Mouse (Mus musculus): ENCODE results near the gene Hoxa11. TPM values are rescaled to one million over a fixed set of nuclear protein-coding genes. Genes with fewer than 3 reads are reported as not detected.

Hoxa11 gene
- polyA plus RNA-seq, 1 experiment: not detected

GRCm38 (mm10) chr6:52212556-52213118, 33.0 kb downstream of the Hoxa11 start:
- no peak for DNase-seq
- WGBS: 3% methylated on average over 22 of the region's 22 CpGs
- no peaks in the 10 kb centered on the region for H3K4me1 ChIP-seq (ENCODE audit: control insufficient read depth, insufficient read depth, low read length)
- H3K4me3 ChIP-seq (replicated peaks; ENCODE audit: insufficient read depth, low read depth, low read length): no peak overlapping the region
- peaks cover 14% of the 10 kb centered on the region; the same call in 1 of the 2 replicates for H3K27me3 ChIP-seq (ENCODE audit: control insufficient read depth, insufficient read depth, low read length)
- no peak overlapping the region for H3K27ac ChIP-seq (ENCODE audit: insufficient read depth, low read length)
- no peak for TF ChIP-seq POLR2A (IDR thresholded peaks at IDR 0.05; ENCODE audit: borderline replicate concordance, insufficient read depth, low read length)
- no peak for TF ChIP-seq CTCF (IDR thresholded peaks at IDR 0.05; ENCODE audit: borderline replicate concordance, insufficient read depth, low read depth, low read length)

DNA sequence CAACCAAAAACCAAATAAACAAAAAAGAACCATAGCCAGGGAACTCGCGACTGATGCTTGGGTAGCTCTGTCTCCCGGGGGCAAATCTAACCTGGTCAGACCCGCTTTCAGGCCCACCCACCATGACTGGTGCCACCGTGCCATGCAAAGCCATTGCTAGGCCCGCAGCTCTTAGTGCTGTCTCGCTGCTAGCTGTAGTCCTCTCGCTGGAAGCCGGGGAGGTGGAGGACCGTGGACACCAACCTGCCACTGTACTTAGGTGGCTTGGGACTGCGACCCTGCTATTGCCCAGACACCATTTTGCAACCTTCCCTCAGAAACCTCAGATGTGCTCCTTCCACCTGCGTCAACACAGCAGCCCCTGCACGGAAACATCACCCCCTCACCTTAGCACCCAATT, 33.6 kb downstream of the Hoxa11 start:
- H3K27ac ChIP-seq (ENCODE audit: insufficient read depth, low read length): no peak overlapping the region
- H3K4me3 ChIP-seq (replicated peaks; ENCODE audit: insufficient read depth, low read depth, low read length): no peak overlapping the region
- H3K27me3 ChIP-seq (ENCODE audit: control insufficient read depth, insufficient read depth, low read length): peaks cover 15% of the 10 kb centered on the region; the same call in 1 of the 2 replicates
- 6% methylated on average over 13 of the region's 13 CpGs for WGBS
- TF ChIP-seq POLR2A (IDR thresholded peaks at IDR 0.05; ENCODE audit: borderline replicate concordance, insufficient read depth, low read length) (no peak), CTCF (IDR thresholded peaks at IDR 0.05; ENCODE audit: borderline replicate concordance, insufficient read depth, low read depth, low read length) (no peak)
- no peaks in the 10 kb centered on the region for H3K4me1 ChIP-seq (ENCODE audit: control insufficient read depth, insufficient read depth, low read length)
- DNase-seq: no peak

GRCm38 (mm10) chr6:52211170-52211935, 34.3 kb downstream of the Hoxa11 start:
- no peak overlapping the region for H3K4me3 ChIP-seq (replicated peaks; ENCODE audit: insufficient read depth, low read depth, low read length)
- peak; percentile 53 to 55 for DNase-seq
- peak; percentile 44 for TF ChIP-seq CTCF (IDR thresholded peaks at IDR 0.05; ENCODE audit: borderline replicate concordance, insufficient read depth, low read depth, low read length)
- TF ChIP-seq POLR2A (IDR thresholded peaks at IDR 0.05; ENCODE audit: borderline replicate concordance, insufficient read depth, low read length): no peak
- no peaks in the 10 kb centered on the region for H3K4me1 ChIP-seq (ENCODE audit: control insufficient read depth, insufficient read depth, low read length)
- 1% methylated on average over 37 of the region's 37 CpGs for WGBS
- H3K27me3 ChIP-seq (ENCODE audit: control insufficient read depth, insufficient read depth, low read length): peaks cover 13% of the 10 kb centered on the region; the same call in 1 of the 2 replicates
- H3K27ac ChIP-seq (ENCODE audit: insufficient read depth, low read length): no peak overlapping the region

DNA sequence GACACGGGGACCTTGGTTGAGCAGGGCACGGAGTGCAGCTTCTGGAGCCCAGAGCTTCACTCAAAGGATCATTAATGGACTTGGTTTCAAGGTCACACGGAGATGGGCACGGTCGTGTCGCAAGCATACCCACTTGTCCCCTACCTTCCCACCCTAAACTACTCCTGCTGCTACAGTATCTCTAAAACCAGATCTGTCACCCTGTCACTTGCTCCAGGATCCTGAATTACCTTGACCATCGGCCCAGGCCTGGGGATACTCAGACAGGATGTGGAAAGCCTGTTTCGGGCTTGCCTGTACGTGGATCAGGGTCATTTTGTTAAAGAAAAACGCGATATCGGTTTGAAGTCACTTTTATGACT, 35.9 kb downstream of the Hoxa11 start:
- WGBS: 14% methylated on average over 12 of the region's 12 CpGs
- Histone ChIP-seq H3K4me3 (replicated peaks; ENCODE audit: insufficient read depth, low read depth, low read length) (no peak overlapping the region), H3K27ac (ENCODE audit: insufficient read depth, low read length) (no peak overlapping the region), H3K4me1 (ENCODE audit: control insufficient read depth, insufficient read depth, low read length) (no peaks in the 10 kb centered on the region), H3K27me3 (ENCODE audit: control insufficient read depth, insufficient read depth, low read length) (peaks cover 11% of the 10 kb centered on the region; the same call in 1 of the 2 replicates)
- DNase-seq: peak in 1 of 2 experiments; percentile 5
- TF ChIP-seq CTCF (IDR thresholded peaks at IDR 0.05; ENCODE audit: borderline replicate concordance, insufficient read depth, low read depth, low read length): no peak
- TF ChIP-seq POLR2A (IDR thresholded peaks at IDR 0.05; ENCODE audit: borderline replicate concordance, insufficient read depth, low read length): no peak

GRCm38 (mm10) chr6:52208868-52209684, 36.5 kb downstream of the Hoxa11 start:
- H3K27me3 ChIP-seq (ENCODE audit: control insufficient read depth, insufficient read depth, low read length): peaks cover 15% of the 10 kb centered on the region; the same call in 1 of the 2 replicates
- 9% methylated on average over 18 of the region's 18 CpGs for WGBS
- DNase-seq: no peak
- no peaks in the 10 kb centered on the region for H3K4me1 ChIP-seq (ENCODE audit: control insufficient read depth, insufficient read depth, low read length)
- TF ChIP-seq POLR2A (IDR thresholded peaks at IDR 0.05; ENCODE audit: borderline replicate concordance, insufficient read depth, low read length) (no peak), CTCF (IDR thresholded peaks at IDR 0.05; ENCODE audit: borderline replicate concordance, insufficient read depth, low read depth, low read length) (no peak)
- H3K4me3 ChIP-seq (replicated peaks; ENCODE audit: insufficient read depth, low read depth, low read length): no peak overlapping the region
- no peak overlapping the region for H3K27ac ChIP-seq (ENCODE audit: insufficient read depth, low read length)

DNA sequence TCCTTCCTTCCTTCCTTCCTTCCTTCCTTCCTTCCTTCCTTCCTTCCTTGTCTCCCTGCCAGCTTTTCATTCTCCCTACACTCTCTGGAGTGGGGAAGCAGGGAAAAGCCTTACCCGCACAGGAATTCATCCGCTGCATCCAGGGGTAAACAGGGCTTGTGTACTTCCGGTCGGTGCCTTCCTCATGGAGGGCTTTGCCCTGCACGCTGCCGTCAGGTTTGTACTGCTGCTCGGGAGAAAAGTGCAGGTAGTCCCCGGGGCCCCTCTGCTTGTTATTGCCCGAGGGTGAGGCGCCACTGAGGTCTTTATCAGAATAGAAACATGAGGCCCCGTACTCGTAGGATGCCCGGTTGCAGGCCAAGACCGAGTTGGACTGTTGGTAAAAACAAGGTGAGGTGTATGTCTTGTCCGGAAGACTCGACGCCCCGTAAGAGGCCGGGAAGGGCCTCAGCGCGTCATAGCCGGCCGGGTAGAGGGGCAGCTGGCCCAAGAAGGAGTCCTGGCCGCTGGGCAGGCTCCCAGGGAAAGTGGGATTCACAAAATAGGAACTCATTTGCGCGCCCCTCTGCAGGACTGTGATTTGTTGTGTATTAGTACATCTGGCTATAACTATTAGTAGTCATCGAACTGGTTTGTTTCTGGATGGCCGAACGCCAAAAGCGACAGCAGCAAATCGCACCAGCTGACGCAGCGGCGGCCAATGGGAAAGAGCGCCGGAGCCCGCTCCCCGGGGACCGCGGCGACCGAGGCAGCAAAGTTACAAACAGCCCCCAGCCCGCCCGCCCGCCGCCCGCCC, 37.3 kb downstream of the Hoxa11 start, which contains the start of gene Hoxa6:
Hoxa6 (minus strand) TSS at position 651 of the 796 bp plus-strand sequence.
- no peak for DNase-seq
- peaks cover 18% of the 10 kb centered on the region; the same call in 1 of the 2 replicates for H3K27me3 ChIP-seq (ENCODE audit: control insufficient read depth, insufficient read depth, low read length)
- no peak within 1 kb of the TSS for H3K4me3 ChIP-seq (replicated peaks; ENCODE audit: insufficient read depth, low read depth, low read length)
- H3K27ac ChIP-seq (ENCODE audit: insufficient read depth, low read length): no peak within 1 kb of the TSS
- no peak for TF ChIP-seq CTCF (IDR thresholded peaks at IDR 0.05; ENCODE audit: borderline replicate concordance, insufficient read depth, low read depth, low read length)
- 1% methylated on average over 47 of the region's 47 CpGs for WGBS
- H3K4me1 ChIP-seq (ENCODE audit: control insufficient read depth, insufficient read depth, low read length): no peaks in the 10 kb centered on the region

- H3K27ac ChIP-seq (ENCODE audit: insufficient read depth, low read length): no peak overlapping the region
- TF ChIP-seq POLR2A (IDR thresholded peaks at IDR 0.05; ENCODE audit: borderline replicate concordance, insufficient read depth, low read length): no peak
- no peak for TF ChIP-seq CTCF (IDR thresholded peaks at IDR 0.05; ENCODE audit: borderline replicate concordance, insufficient read depth, low read depth, low read length)
- H3K27me3 ChIP-seq (ENCODE audit: control insufficient read depth, insufficient read depth, low read length): peaks cover 18% of the 10 kb centered on the region
- H3K4me3 ChIP-seq (replicated peaks; ENCODE audit: insufficient read depth, low read depth, low read length): no peak overlapping the region
- DNase-seq: no peak
- no peaks in the 10 kb centered on the region for H3K4me1 ChIP-seq (ENCODE audit: control insufficient read depth, insufficient read depth, low read length)
Measured at GRCm38 (mm10) chr6:52207684-52207976, 38.0 kb downstream of the Hoxa11 start.

All from cerebellum, adult 2 months (tissue).